Mouse (Mus musculus) ovary, adult 10 weeks (tissue): ENCODE data around the gene Pear1. TPM values are rescaled to one million over a fixed set of nuclear protein-coding genes. Genes with fewer than 3 reads are reported as not detected.

ENCODE experiments used
- polyA plus RNA-seq: library from polyadenylated mRNA; stranded (reverse); fragments of 350-450 nt; fragmentation: Illumina TruSeq; extraction: RNeasy Lipid Tissue Mini Kit (QIAGEN cat#74804); gene quantifications from one replicate; pipeline ENCODE4 v1.2.3, GENCODE M21; 2014

Gene Pear1
- 1.1 TPM for polyA plus RNA-seq

DNA sequence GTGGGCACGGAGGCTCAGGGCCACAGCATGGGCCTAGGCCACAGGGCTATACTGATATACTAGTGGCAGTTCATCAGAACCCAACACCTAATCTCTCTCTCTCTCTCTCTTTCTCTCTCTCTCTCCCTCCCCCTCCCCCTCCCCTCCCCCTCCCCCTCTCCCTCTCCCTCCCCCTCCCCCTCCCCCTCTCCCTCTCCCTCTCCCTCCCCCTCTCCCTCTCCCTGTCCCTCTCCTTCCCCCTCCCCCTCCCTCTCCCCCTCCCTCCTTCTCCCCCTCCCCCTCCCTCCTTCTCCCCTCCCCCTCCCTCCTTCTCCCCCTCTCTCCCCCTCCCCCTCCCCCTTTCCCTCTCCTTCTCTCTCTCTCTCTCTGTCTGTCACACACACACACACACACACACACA, at the start of gene Pear1:
TSS of gene Pear1 (minus strand) at position 101 of the 400 bp plus-strand sequence.

DNA sequence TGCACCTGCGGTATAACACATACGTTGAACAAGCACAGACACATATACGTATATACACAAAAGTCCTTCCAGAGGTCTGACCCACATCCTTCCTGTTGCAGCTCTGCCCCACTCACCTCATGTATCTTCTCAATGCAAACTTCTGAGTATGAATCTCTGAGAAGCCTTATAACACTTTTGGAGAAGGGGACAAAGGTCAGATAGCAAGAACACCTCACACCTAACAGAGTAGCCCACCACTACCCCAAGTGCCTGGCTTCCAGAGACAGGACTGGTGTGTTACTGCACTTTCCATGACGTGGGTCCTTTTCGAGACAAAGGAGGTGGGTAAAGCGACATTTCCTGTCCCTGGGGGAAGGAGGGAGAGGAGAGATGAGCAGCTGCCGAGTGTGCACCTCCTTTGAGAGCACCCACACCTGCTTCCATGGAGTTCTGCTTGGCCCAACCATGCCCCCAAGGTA, 22.6 kb upstream of the Pear1 start, which contains the start of gene Sh2d2a:
TSS of gene Sh2d2a (plus strand) at position 106 of the 461 bp plus-strand sequence.

GRCm38 (mm10) chr3:87796736-87797334, 27.3 kb downstream of the Pear1 start, which contains the start of gene Insrr:
TSS of gene Insrr (plus strand) at chr3:87796951.

DNA sequence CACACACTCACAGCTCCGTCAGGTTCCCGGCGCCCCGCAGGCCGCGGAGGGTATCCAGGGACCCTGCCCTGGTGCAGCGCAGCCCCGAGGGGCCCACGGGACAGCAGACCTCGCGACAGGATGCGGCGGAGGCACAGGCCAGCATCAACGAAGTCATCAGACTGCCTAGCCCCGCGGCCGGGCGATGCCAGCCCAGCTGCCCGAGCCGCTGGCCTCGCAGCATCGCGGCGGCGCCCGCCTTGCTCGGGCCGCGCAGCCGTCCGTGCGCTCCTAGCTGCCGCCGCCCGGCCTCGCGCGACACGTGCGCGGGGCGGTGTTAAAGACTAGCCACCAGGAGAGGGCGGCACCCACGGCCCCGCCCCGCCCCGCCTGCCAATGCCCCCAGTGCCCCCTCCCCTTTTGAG, 29.2 kb downstream of the Pear1 start, which contains the start of gene Ntrk1:
TSS of gene Ntrk1 (minus strand) at position 241 of the 404 bp plus-strand sequence.

GRCm38 (mm10) chr3:87748431-87748830, 75.7 kb downstream of the Pear1 start, which contains the start of gene Lrrc71:
TSS of gene Lrrc71 (minus strand) at chr3:87748625.

Other genes with a start within 250 kb of the Pear1 start
- 32.7 TPM for gene Arhgef11, start 206.7 kb downstream of the Pear1 start, polyA plus RNA-seq
- gene Lrrc71, start 75.7 kb downstream of the Pear1 start, polyA plus RNA-seq, result 0.88 TPM
- gene Ntrk1, start 29.1 kb downstream of the Pear1 start, polyA plus RNA-seq, result not detected
- not detected for gene Insrr, start 27.4 kb downstream of the Pear1 start, polyA plus RNA-seq
- 0.14 TPM for gene Sh2d2a, start 22.4 kb upstream of the Pear1 start, polyA plus RNA-seq
- 3.7 TPM for gene Prcc, start 61.3 kb upstream of the Pear1 start, polyA plus RNA-seq
- 146 TPM for gene Hdgf, start 82.0 kb upstream of the Pear1 start, polyA plus RNA-seq
- 52.2 TPM for gene Mrpl24, start 95.2 kb upstream of the Pear1 start, polyA plus RNA-seq
- 42.8 TPM for gene Isg20l2, start 106.0 kb upstream of the Pear1 start, polyA plus RNA-seq
- 5.2 TPM for gene Rrnad1, start 106.4 kb upstream of the Pear1 start, polyA plus RNA-seq
- 20.6 TPM for gene Crabp2, start 124.4 kb upstream of the Pear1 start, polyA plus RNA-seq
- gene Nes, start 146.8 kb upstream of the Pear1 start, polyA plus RNA-seq, result 8.0 TPM
- 0.74 TPM for gene Bcan, start 175.9 kb upstream of the Pear1 start, polyA plus RNA-seq
- not detected for gene Hapln2, start 203.3 kb upstream of the Pear1 start, polyA plus RNA-seq
- gene Gpatch4, start 218.8 kb upstream of the Pear1 start, polyA plus RNA-seq, result 8.7 TPM
- gene Naxe, start 234.2 kb upstream of the Pear1 start, polyA plus RNA-seq, result 23.3 TPM